Mouse (Mus musculus) neural tube, embryonic 15.5 days (tissue): ENCODE measurements at regions not wholly inside any gene's neighbourhood (a gene's known extent, or its start where the extent isn't known, plus 50 kb on each side); places are given as distances from the start of the nearest gene placed in this dataset.

Experiments used
- ATAC-seq: fragments of 200-750 bp; cut with Nextera tagmentation; 2 replicates; pipeline ENCODE4 v1.8.0; 2017; ENCODE audit warnings: mild to moderate bottlenecking, moderate TSS enrichment, moderate library complexity; ENCODE audit not compliant: low FRiP score
- H3K27ac ChIP-seq: fragments of 300-500 bp; sonication (generic); replicated peaks from 2 replicates; pipeline ENCODE4 v1.5.1; 2015; ENCODE audit warnings: mild to moderate bottlenecking, inconsistent platforms
- H3K27me3 ChIP-seq: fragments of 300-500 bp; sonication (generic); replicated peaks from 2 replicates; pipeline ENCODE4 v1.6.1; 2015; ENCODE audit warnings: inconsistent platforms
- H3K36me3 ChIP-seq: fragments of 300-500 bp; sonication (generic); 2 replicates; pipeline ENCODE4 v1.6.1; 2015; ENCODE audit warnings: inconsistent platforms
- H3K4me1 ChIP-seq: fragments of 300-500 bp; sonication (generic); 2 replicates; pipeline ENCODE4 v1.6.1; 2015; ENCODE audit warnings: inconsistent platforms
- H3K4me2 ChIP-seq: fragments of 300-500 bp; sonication (generic); 2 replicates; pipeline ENCODE4 v1.6.1; 2015; ENCODE audit warnings: inconsistent platforms, mild to moderate bottlenecking, moderate library complexity
- H3K4me3 ChIP-seq: fragments of 300-500 bp; sonication (generic); replicated peaks from 2 replicates; pipeline ENCODE4 v1.5.1; 2015; ENCODE audit warnings: mild to moderate bottlenecking, inconsistent platforms
- H3K9ac ChIP-seq: fragments of 300-500 bp; sonication (generic); replicated peaks from 2 replicates; pipeline ENCODE4 v1.6.1; 2015; ENCODE audit warnings: mild to moderate bottlenecking, inconsistent platforms
- H3K9me3 ChIP-seq: fragments of 300-500 bp; sonication (generic); replicated peaks from 2 replicates; pipeline ENCODE4 v1.6.1; 2016; ENCODE audit warnings: inconsistent platforms
- WGBS: fragments of 180-500 bp; shearing (Covaris S2); methylation state at CpG from one replicate; pipeline ENCODE4 v1.1.7; 2015; ENCODE audit warnings: mixed read lengths; 5-methylcytosine and 5-hydroxymethylcytosine counted together

- Histone ChIP-seq H3K4me2 (no peak overlapping the region), H3K27me3 (0 out of 2 replicates have a peak, but pooled peaks cover 11% of the 10 kb centered on the region), H3K27ac (no peak overlapping the region), H3K4me3 (no peak overlapping the region), H3K4me1 (no peaks in the 10 kb centered on the region), H3K9ac (no peak overlapping the region), H3K9me3 (no peaks in the 10 kb centered on the region), H3K36me3 (no peaks in the 10 kb centered on the region)
- WGBS = 33% methylated on average over 6 of the region's 6 CpGs
- ATAC-seq = no peak
Observed at GRCm38 (mm10) chr8:91895987-91896386, 94.1 kb upstream of the Irx3 start.

- no peaks in the 10 kb centered on the region for H3K9me3 ChIP-seq
- no peak overlapping the region for H3K4me3 ChIP-seq
- H3K27ac ChIP-seq = no peak overlapping the region
- peaks cover 8% of the 10 kb centered on the region for H3K27me3 ChIP-seq
- H3K9ac ChIP-seq = no peak overlapping the region
- no peak for ATAC-seq
- no peaks in the 10 kb centered on the region for H3K36me3 ChIP-seq
- H3K4me1 ChIP-seq = peaks cover 6% of the 10 kb centered on the region; the same call in 1 of the 2 replicates
- 74% methylated on average over 2 of the region's 2 CpGs for WGBS
- H3K4me2 ChIP-seq = no peak overlapping the region
Observed at GRCm38 (mm10) chr8:91884862-91885261, 83.0 kb upstream of the Irx3 start.

GRCm38 (mm10) chr8:91884325-91884724 is 82.5 kb upstream of the Irx3 start:
- no peak for ATAC-seq
- Histone ChIP-seq H3K27ac (no peak overlapping the region), H3K36me3 (no peaks in the 10 kb centered on the region), H3K9ac (no peak overlapping the region), H3K4me1 (peaks cover 6% of the 10 kb centered on the region; the same call in 1 of the 2 replicates), H3K9me3 (no peaks in the 10 kb centered on the region), H3K4me3 (no peak overlapping the region), H3K4me2 (no peak overlapping the region), H3K27me3 (peaks cover 9% of the 10 kb centered on the region)
- 32% methylated on average over 3 of the region's 3 CpGs for WGBS

GRCm38 (mm10) chr8:91883012-91883411 is 81.1 kb upstream of the Irx3 start:
- WGBS = 74% methylated on average over 4 of the region's 4 CpGs
- H3K4me1 ChIP-seq = peaks cover 6% of the 10 kb centered on the region; the same call in 1 of the 2 replicates
- no peak overlapping the region for H3K4me2 ChIP-seq
- no peak overlapping the region for H3K9ac ChIP-seq
- peaks cover 11% of the 10 kb centered on the region for H3K27me3 ChIP-seq
- no peak overlapping the region for H3K27ac ChIP-seq
- no peak overlapping the region for H3K4me3 ChIP-seq
- no peaks in the 10 kb centered on the region for H3K9me3 ChIP-seq
- no peaks in the 10 kb centered on the region for H3K36me3 ChIP-seq
- no peak for ATAC-seq

- no peak overlapping the region for H3K27ac ChIP-seq
- H3K9ac ChIP-seq = no peak overlapping the region
- WGBS = 88% methylated on average over 5 of the region's 5 CpGs
- no peaks in the 10 kb centered on the region for H3K36me3 ChIP-seq
- H3K9me3 ChIP-seq = no peaks in the 10 kb centered on the region
- no peak overlapping the region for H3K4me3 ChIP-seq
- H3K4me1 ChIP-seq = peaks cover 6% of the 10 kb centered on the region
- no peak for ATAC-seq
- H3K4me2 ChIP-seq = no peak overlapping the region
- peaks cover 38% of the 10 kb centered on the region for H3K27me3 ChIP-seq
Observed at GRCm38 (mm10) chr8:91878886-91879285, 77.0 kb upstream of the Irx3 start.

GRCm38 (mm10) chr8:91876161-91876560 is 74.3 kb upstream of the Irx3 start:
- ATAC-seq = no peak
- H3K4me2 ChIP-seq = no peak overlapping the region
- H3K27me3 ChIP-seq = peaks cover 42% of the 10 kb centered on the region

GRCm38 (mm10) chr8:91873232-91873631 is 71.4 kb upstream of the Irx3 start:
- Histone ChIP-seq H3K27ac (no peak overlapping the region), H3K27me3 (peaks cover 58% of the 10 kb centered on the region), H3K9ac (no peak overlapping the region), H3K4me2 (no peak overlapping the region), H3K4me3 (no peak overlapping the region), H3K9me3 (no peaks in the 10 kb centered on the region), H3K36me3 (no peaks in the 10 kb centered on the region), H3K4me1 (peaks cover 13% of the 10 kb centered on the region)
- 54% methylated on average over 5 of the region's 5 CpGs for WGBS
- no peak for ATAC-seq

More at GRCm38 (mm10) chr8:91876161-91876560, 74.3 kb upstream of the Irx3 start:
- no peaks in the 10 kb centered on the region for H3K9me3 ChIP-seq
- H3K27ac ChIP-seq = no peak overlapping the region
- no peak overlapping the region for H3K9ac ChIP-seq
- H3K4me1 ChIP-seq = peaks cover 14% of the 10 kb centered on the region
- H3K36me3 ChIP-seq = no peaks in the 10 kb centered on the region
- WGBS = 7% methylated on average over 15 of the region's 15 CpGs
- no peak overlapping the region for H3K4me3 ChIP-seq

GRCm38 (mm10) chr8:91872278-91873115 is 70.6 kb upstream of the Irx3 start:
- Histone ChIP-seq H3K27ac (no peak overlapping the region), H3K9me3 (no peaks in the 10 kb centered on the region), H3K4me3 (peak overlapping the region; percentile 13), H3K4me2 (peak overlapping the region; percentile 50), H3K36me3 (no peaks in the 10 kb centered on the region), H3K9ac (no peak overlapping the region), H3K27me3 (peaks cover 53% of the 10 kb centered on the region), H3K4me1 (peaks cover 13% of the 10 kb centered on the region)
- no peak; the same call in 1 of the 2 replicates for ATAC-seq
- WGBS = 4% methylated on average over 29 of the region's 29 CpGs

- Histone ChIP-seq H3K4me3 (no peak overlapping the region), H3K4me1 (peaks cover 14% of the 10 kb centered on the region), H3K4me2 (no peak overlapping the region), H3K9me3 (no peaks in the 10 kb centered on the region), H3K27me3 (peaks cover 54% of the 10 kb centered on the region), H3K27ac (no peak overlapping the region), H3K36me3 (no peaks in the 10 kb centered on the region), H3K9ac (no peak overlapping the region)
- no peak for ATAC-seq
- 7% methylated on average over 7 of the region's 7 CpGs for WGBS
Observed at GRCm38 (mm10) chr8:91867069-91867468, 65.2 kb upstream of the Irx3 start.

- H3K4me2 ChIP-seq = no peak overlapping the region
- peaks cover 53% of the 10 kb centered on the region for H3K27me3 ChIP-seq
- no peak overlapping the region for H3K9ac ChIP-seq
- no peaks in the 10 kb centered on the region for H3K9me3 ChIP-seq
- peaks cover 10% of the 10 kb centered on the region; the same call in 1 of the 2 replicates for H3K4me1 ChIP-seq
- no peak overlapping the region for H3K4me3 ChIP-seq
- WGBS = 25% methylated on average over 7 of the region's 7 CpGs
- no peak overlapping the region for H3K27ac ChIP-seq
- H3K36me3 ChIP-seq = no peaks in the 10 kb centered on the region
- no peak for ATAC-seq
Observed at GRCm38 (mm10) chr8:91866076-91866475, 64.2 kb upstream of the Irx3 start.

GRCm38 (mm10) chr8:91865361-91865760 is 63.5 kb upstream of the Irx3 start:
- Histone ChIP-seq H3K27ac (no peak overlapping the region), H3K4me3 (no peak overlapping the region), H3K4me1 (peaks cover 10% of the 10 kb centered on the region; the same call in 1 of the 2 replicates), H3K4me2 (no peak overlapping the region), H3K9me3 (no peaks in the 10 kb centered on the region), H3K9ac (no peak overlapping the region), H3K36me3 (no peaks in the 10 kb centered on the region), H3K27me3 (peaks cover 50% of the 10 kb centered on the region)
- 7% methylated on average over 10 of the region's 10 CpGs for WGBS
- no peak for ATAC-seq

- ATAC-seq = no peak
- H3K36me3 ChIP-seq = no peaks in the 10 kb centered on the region
Observed at GRCm38 (mm10) chr8:91863505-91863904, 61.6 kb upstream of the Irx3 start.

More at GRCm38 (mm10) chr8:91863505-91863904, 61.6 kb upstream of the Irx3 start:
- Histone ChIP-seq H3K27me3 (peaks cover 45% of the 10 kb centered on the region), H3K9ac (no peak overlapping the region), H3K4me3 (no peak overlapping the region), H3K4me2 (no peak overlapping the region), H3K27ac (no peak overlapping the region), H3K4me1 (peaks cover 10% of the 10 kb centered on the region; the same call in 1 of the 2 replicates), H3K9me3 (no peaks in the 10 kb centered on the region)
- 21% methylated on average over 4 of the region's 4 CpGs for WGBS
